Mouse (Mus musculus) spleen, adult 10 weeks (tissue): ENCODE data around the gene 2200002D01Rik. TPM values are rescaled to one million over a fixed set of nuclear protein-coding genes. Genes with fewer than 3 reads are reported as not detected.

Source experiments
- polyA plus RNA-seq: library from polyadenylated mRNA; stranded (reverse); fragments of 350-450 nt; fragmentation: Illumina TruSeq; extraction: RNeasy Lipid Tissue Mini Kit (QIAGEN cat#74804); gene quantifications from one replicate; pipeline ENCODE4 v1.2.3, GENCODE M21; 2015; ENCODE audit warnings: low replicate concordance; ENCODE audit not compliant: insufficient read depth

Gene 2200002D01Rik
- 1.9 TPM for polyA plus RNA-seq

DNA sequence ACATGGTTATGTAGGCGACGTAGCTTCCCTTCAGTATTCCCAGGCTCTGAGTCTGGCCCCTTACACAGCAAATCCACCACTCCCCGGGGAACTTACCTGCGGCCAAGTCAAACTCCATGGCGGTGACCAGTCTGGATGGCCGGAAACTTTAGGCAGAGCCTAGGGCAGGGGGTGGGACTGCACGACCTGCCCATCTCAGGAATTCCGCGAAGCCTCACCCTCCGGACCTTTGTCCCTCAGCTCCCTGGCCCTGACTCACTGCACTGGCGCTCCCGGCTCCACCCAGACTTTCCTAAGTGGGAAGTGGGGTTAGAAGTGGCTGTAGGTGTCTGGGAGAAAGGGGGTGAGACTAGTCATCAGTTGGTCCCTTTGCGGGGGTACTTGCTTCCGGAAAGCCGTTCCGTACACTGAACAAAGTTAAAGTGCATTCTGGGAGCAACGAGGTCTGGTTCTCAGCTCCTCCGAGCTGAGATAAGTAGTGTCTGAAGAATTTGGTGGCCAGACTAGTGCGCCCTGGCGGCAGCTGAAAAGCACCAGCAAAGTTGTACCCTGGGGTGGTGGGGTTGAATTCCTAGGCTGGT lies at the start of gene 2200002D01Rik:
Gene 2200002D01Rik (minus strand): TSS at position 206 of the 581 bp plus-strand sequence.

DNA sequence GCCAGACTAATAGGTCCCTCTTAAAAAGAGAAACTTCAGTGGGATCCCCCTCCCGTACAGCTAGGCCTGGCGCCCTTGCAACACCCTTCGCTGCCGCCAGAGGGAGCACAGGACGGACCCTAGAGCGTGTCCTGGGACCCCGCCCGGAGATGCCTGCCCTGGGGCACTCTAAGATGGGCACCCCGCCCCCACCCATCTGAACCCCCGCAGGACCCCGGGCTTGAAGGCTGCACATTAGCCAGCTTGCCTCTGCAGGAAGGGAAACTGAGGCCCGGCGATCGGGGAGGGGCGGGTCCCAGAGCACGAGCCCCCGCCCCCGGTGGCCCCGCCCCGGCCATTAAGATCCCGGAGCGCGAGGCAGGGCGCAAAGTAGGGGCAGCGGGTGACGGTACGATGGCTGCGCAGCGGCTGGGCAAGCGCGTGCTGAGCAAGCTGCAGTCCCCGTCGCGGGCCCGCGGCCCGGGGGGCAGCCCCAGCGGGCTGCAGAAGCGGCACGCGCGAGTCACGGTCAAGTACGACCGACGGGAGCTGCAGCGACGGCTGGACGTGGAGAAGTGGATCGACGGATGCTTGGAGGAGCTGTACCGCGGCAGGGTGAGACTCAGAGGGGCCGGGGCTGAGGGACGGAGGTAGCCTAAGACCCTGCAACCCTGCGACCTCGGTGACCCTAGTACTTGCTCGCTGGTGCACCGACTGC lies 40.8 kb upstream of the 2200002D01Rik start, which contains the start of gene Ppp1r14a:
Gene Ppp1r14a (plus strand): TSS at position 367 of the 697 bp plus-strand sequence.

DNA sequence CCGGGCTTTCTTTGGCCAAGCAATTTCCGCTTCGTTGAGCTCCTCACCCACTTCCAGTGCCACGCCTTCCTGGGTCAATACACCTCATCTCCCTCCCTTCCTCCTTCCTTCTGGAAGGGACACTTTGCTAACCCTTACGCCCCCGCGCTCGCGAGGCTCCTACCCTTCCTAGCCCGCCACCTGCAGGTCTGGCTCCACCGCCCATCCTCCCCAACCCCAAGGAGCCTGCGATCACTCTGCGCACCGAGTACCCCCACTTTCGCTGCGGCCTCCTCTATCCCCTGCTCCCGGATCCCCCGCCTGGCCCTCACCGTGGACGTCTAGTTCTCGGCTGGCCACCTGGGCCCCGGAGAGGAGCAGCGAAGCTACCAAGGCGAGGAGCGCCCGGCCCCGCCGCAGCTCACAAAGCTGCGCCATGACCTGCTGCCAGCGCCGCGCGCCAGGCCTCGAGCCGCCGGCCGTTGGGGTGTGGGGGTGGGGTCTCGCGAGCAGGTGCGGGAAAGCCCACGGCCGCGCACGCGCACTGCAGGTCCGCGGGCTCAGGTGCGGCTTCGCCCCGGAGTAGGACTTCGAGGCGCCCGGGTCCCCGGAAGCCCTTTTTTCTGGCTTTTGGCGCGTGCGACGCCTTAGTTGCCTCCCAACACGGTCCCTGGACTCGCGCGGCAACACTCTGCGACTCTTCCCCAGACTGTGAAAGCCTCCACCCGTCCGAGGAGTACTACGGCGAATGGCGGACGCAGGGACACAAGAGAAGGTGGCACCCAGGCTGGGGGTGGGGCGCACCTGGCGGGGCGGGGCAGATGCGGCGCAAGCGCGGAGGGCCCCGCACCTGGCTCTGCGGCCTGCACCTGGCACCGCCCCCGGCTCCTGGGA lies 33.2 kb upstream of the 2200002D01Rik start, which contains the start of gene Spint2:
Gene Spint2 (minus strand): TSS at position 712 of the 873 bp plus-strand sequence.

DNA sequence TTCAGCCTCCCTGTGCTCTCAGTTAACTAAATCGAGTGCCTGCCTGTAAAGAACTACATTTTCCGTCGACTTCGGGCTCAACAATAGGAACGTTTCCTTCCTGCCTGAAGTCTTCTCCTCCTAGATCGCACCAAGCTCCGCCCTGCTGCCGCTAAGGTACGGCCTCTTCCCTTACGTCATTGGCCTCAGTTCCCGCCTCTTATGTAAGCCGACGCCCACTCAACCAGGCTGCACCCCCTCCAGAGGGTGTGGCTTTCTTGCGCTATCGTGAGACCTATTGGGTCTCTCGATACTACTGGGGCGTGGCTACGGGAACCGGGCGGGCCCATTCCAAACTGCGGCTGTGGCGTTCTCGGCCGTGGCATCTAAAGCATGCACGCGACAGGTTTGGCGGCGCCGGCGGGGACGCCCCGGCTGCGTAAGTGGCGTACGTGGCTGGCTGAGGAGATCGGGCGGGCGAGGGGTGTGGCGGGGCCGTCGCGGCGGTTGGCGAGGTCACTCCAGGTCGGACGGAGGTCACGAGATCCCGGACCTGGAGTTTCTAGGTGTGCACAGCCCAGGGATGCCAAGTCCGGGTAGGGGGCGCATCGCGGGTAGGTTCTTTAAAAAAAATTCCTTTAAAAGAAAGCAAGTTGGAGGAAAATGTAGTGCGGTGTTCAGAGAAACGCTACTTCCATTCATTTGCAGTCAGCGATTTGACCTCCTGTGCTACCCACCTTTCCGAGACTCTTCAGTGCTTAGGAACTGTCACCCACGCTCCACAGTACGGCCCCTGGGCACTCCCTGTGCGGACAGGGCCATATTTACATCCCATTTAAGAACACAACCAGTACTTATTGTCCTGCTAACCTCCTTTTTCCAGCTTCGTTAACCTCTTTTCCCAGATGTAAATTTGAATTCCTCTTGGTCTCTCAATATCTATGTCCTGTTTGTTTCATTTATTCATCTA lies 10.0 kb downstream of the 2200002D01Rik start, which contains the start of gene Yif1b:
Gene Yif1b (plus strand): TSS at position 311 of the 949 bp plus-strand sequence.

DNA sequence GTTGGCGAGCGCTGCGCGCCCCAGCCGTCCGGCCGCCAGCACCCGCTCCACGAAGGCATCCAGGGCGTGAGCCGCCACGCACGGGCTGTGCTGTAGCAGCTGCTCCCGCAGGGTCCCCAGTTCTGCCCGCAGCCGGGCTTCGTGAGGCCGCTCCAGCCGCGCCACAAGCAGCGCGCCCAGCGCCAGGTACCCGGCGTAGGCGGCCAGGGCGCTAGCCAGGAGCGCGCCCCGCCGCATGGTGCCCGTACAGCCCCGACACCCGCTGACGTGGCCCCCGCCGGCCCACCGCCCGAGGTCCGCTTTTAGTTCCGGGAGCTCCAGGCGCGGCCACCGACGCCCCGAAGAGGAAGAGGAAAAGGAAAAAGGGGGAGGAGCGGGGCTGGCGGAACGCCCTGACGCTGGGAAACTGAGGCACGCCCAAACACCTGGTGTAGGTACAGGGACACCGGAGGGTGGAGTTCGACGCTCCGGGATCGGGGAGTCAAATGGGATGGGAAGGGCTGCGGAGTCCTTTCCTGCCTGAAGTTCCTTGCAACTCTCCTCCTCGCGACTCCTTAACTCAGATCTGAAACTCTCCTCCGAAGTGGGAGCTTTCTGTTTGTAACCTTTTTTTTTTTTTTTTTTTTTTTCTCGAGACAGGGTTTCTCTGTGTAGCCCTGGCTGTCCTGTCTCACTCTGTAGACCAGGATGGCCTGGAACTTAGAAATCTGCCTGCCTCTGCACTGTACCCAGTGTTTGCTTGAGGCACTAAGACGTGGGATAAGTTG lies 15.8 kb downstream of the 2200002D01Rik start, which contains the start of gene Kcnk6:
Gene Kcnk6 (minus strand): TSS at position 269 of the 767 bp plus-strand sequence.

DNA sequence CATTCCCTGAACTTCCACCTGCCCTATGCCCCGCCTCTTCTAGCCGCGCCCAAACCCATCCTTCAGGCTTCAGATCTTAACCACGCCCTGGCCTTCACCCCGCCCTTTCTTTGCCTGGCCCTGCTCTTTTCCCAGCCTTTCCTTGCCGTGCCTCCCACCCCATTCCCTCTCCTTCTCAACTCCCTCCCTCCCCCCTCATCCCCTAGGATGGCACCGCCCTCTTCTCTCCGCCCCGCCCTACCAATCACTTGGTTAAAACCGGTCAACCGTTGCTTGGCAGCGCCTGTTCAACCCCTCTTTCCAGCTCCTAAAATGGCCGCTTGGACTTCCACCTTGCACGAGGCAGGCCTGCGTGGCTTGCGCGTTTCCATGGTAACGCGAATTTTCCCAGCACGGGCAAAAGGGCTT lies 34.6 kb downstream of the 2200002D01Rik start, which contains the start of gene Catsperg1:
Gene Catsperg1 (minus strand): TSS at position 361 of the 408 bp plus-strand sequence.

Other genes starting within 250 kb of the 2200002D01Rik start
- 0.65 TPM for gene Ryr1, start 123.3 kb downstream of the 2200002D01Rik start, polyA plus RNA-seq
- gene Rasgrp4, start 113.6 kb downstream of the 2200002D01Rik start, polyA plus RNA-seq = 10.7 TPM
- 17.0 TPM for gene Fam98c, start 92.2 kb downstream of the 2200002D01Rik start, polyA plus RNA-seq
- not detected for gene Ggn, start 78.3 kb downstream of the 2200002D01Rik start, polyA plus RNA-seq
- 4.7 TPM for gene Spred3, start 78.1 kb downstream of the 2200002D01Rik start, polyA plus RNA-seq
- gene Psmd8, start 67.8 kb downstream of the 2200002D01Rik start, polyA plus RNA-seq = 176 TPM
- gene Catsperg1, start 34.4 kb downstream of the 2200002D01Rik start, polyA plus RNA-seq = 2.8 TPM
- gene Kcnk6, start 16.0 kb downstream of the 2200002D01Rik start, polyA plus RNA-seq = 19.7 TPM
- gene Yif1b, start 10.1 kb downstream of the 2200002D01Rik start, polyA plus RNA-seq = 9.7 TPM
- gene Spint2, start 33.4 kb upstream of the 2200002D01Rik start, polyA plus RNA-seq = 39.3 TPM
- 3.5 TPM for gene Ppp1r14a, start 40.8 kb upstream of the 2200002D01Rik start, polyA plus RNA-seq
- not detected for gene Dpf1, start 55.5 kb upstream of the 2200002D01Rik start, polyA plus RNA-seq